Mouse (Mus musculus): ENCODE results near the gene Wnk4.

GRCm38 (mm10) chr11:101265906-101266305 lies 5.5 kb downstream of the Wnk4 start:
- TF ChIP-seq CTCF (IDR thresholded peaks at IDR 0.05; ENCODE audit: control insufficient read depth, insufficient read depth, insufficient replicate concordance, low read depth, low read length) (no peak), POLR2A (IDR thresholded peaks at IDR 0.05; ENCODE audit: control insufficient read depth, low read depth, low read length) (no peak)

Measured in testis, adult 2 months (tissue).